Mouse (Mus musculus): ENCODE measurements around the gene Psmd8. TPM values are rescaled to one million over a fixed set of nuclear protein-coding genes. Genes with fewer than 3 reads are reported as not detected.

Gene Psmd8
- polyA plus RNA-seq, 1 experiment from 2014 or later, result 273 TPM

DNA sequence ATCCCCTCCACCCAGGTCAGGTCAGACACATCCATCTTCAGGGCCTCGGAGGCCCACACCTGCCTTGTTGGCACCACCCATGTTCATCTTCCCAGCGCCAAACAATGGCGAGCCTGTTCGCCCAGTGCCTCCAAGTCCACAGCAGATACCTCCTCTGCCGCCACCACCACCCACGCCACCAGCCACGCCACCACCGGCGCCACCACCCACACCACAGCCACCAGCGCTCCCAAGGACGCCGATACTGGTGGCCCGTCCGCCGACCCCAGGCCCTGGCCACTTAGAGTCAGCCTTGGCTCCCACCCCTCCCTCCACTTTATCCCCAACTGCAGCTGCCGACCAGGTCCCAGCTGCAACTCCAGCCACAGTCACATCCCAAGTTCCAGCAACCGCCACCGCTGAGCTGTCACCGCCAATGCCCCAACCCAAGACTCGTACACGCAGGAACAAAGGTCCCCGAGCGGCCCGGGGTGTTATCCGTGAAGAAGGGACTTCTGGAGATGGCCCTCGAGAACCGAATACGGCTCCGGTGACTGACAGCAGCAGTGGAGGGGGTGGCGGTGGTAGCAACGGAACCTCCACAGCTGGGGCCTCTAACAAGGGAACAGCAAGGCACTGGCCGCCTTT, 8.0 kb downstream of the Psmd8 start:
- 36% methylated on average over 32 of the region's 32 CpGs for WGBS
- Histone ChIP-seq H3K9me3 (ENCODE audit: control insufficient read depth, low read length) (no peaks in the 10 kb centered on the region), H3K4me2 (ENCODE audit: low read depth, low read length) (no peak overlapping the region), H3K36me3 (ENCODE audit: control insufficient read depth, insufficient read depth, low read length) (peaks cover 26% of the 10 kb centered on the region), H3K27ac (ENCODE audit: low read length) (no peak overlapping the region), H3K4me3 (ENCODE audit: low read length) (no peak overlapping the region), H3K9ac (ENCODE audit: low read length) (no peak overlapping the region; the same call in 1 of the 2 replicates), H3K4me1 (replicated peaks; ENCODE audit: control insufficient read depth, insufficient read depth, low read length) (peaks cover 25% of the 10 kb centered on the region), H3K27me3 (ENCODE audit: control insufficient read depth, insufficient read depth, low read depth, low read length) (peaks cover 42% of the 10 kb centered on the region)
- ATAC-seq (ENCODE audit: low read depth), result no peak

DNA sequence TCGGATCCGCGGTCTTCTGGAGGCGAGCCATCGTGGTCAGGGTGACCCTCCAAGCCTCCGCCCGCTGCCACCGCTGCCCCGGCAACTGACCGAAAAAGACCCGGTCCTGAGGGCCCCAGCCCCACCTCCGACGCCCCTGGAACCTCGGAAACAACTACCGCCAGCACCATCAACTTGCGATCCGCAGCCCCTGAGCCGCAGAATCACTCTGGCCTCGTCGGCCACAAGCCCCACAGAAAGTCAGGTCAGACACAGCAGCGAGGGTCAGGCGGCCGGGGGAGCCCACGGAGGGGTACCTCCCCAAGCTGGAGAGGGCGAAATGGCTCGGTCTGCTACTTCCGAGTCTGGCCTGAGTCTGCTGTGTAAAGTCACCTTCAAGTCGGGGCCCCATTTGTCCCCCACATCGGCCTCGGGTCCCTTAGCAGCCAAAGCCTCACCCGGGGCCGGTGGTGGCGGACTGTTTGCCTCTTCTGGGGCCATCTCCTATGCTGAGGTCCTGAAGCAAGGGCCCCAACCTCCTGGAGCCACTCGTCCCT, 8.9 kb downstream of the Psmd8 start:
- peaks cover 43% of the 10 kb centered on the region for H3K27me3 ChIP-seq (ENCODE audit: control insufficient read depth, insufficient read depth, low read depth, low read length)
- H3K36me3 ChIP-seq (ENCODE audit: control insufficient read depth, insufficient read depth, low read length), result peaks cover 26% of the 10 kb centered on the region
- ATAC-seq (ENCODE audit: low read depth), result no peak
- WGBS, result 4% methylated on average over 34 of the region's 34 CpGs
- peaks cover 25% of the 10 kb centered on the region for H3K4me1 ChIP-seq (replicated peaks; ENCODE audit: control insufficient read depth, insufficient read depth, low read length)
- H3K9ac ChIP-seq (ENCODE audit: low read length), result peak overlapping the region; percentile 54
- H3K27ac ChIP-seq (ENCODE audit: low read length), result no peak overlapping the region
- no peaks in the 10 kb centered on the region for H3K9me3 ChIP-seq (ENCODE audit: control insufficient read depth, low read length)
- H3K4me2 ChIP-seq (ENCODE audit: low read depth, low read length), result peak overlapping the region; percentile 84
- H3K4me3 ChIP-seq (ENCODE audit: low read length), result peak overlapping the region; percentile 52

DNA sequence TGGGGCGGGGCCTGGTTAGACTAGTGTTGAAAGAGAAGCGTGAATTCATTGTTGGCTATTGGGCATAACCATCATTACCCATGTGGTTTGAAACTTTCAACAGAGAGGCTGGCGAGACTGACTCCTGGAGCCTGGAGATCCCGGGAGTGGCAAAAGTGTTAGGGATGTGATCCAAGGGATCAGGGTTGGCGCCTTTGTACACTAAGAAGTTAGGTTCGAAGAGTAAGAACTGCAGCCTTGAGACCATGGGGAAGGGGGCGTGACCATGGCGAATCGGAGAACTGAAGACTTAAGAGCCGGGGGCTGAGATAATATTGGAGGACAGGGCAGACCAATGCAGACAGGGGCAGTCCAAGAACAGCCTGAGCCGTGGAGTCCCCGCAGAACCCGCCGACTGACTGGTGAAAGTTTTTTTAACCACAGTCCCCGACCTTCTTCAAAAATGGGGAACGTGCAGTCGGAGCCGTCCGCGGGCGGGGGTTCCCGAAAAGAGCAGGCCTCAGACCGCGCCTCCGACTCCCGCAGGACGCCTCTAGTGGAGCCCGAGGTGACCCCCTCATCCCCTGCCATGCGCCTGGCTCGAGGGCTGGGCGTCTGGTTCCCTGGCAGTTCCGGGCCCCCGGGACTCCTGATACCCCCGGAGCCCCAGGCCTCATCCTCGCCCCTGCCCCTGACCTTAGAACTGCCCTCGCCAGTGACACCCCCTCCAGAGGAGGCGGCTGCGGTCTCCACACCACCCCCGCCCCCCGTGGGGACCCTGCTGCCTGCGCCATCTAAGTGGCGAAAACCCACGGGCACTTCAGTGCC, 9.5 kb downstream of the Psmd8 start:
- peaks cover 43% of the 10 kb centered on the region for H3K27me3 ChIP-seq (ENCODE audit: control insufficient read depth, insufficient read depth, low read depth, low read length)

DNA sequence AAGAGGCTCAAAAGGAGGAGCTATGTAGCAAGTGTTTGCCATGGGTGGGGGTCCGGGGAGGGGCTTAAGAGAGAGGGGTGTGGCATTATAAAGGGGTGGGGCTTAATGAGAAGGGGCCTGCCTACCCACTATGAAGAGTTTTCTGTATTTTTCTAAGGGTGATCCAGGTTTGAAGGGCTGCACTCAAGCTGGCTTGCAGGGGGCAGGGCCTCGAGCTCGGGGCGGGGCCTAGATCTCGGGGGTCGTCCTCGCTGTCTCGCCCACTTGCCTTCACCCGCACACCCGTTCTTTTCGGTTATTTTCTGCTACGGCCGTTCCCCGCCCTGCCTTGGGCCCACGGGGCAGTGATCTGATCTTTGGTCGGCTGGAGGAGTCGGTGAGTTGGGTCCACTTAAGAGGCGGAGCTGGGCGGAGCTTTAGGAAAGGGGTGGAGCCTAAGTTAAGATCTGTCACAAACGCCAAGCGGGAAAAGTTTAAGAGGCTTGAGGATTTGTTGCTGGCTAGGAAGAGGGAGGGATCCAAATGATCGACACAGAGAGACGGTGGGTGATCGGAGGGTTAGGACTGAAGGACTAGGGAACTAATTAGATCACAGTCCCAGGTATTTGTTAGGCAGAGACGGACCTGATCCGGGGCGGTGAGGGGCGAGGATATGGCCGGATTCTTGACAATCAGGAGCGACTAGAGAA, 10.3 kb downstream of the Psmd8 start, which contains the start of the genes Ggn and Spred3:
TSS of gene Ggn (plus strand) at position 145 of the 689 bp plus-strand sequence.
TSS of gene Spred3 (minus strand) at position 346 of the 689 bp plus-strand sequence.
- no peaks in the 10 kb centered on the region for H3K9me3 ChIP-seq (ENCODE audit: control insufficient read depth, low read length)
- H3K36me3 ChIP-seq (ENCODE audit: control insufficient read depth, insufficient read depth, low read length), result peaks cover 17% of the 10 kb centered on the region
- H3K4me1 ChIP-seq (replicated peaks; ENCODE audit: control insufficient read depth, insufficient read depth, low read length), result peaks cover 25% of the 10 kb centered on the region
- peak within 1 kb of the TSS; percentile 86 for H3K27ac ChIP-seq (ENCODE audit: low read length)
- H3K4me3 ChIP-seq (ENCODE audit: low read length), result peak within 1 kb of the TSS; percentile 52
- peak; percentile 73 for ATAC-seq (ENCODE audit: low read depth)
- WGBS, result under 1% methylated on average over 30 of the region's 30 CpGs
- H3K27me3 ChIP-seq (ENCODE audit: control insufficient read depth, insufficient read depth, low read depth, low read length), result peaks cover 43% of the 10 kb centered on the region
- peak within 1 kb of the TSS; percentile 66 for H3K9ac ChIP-seq (ENCODE audit: low read length)
- peak within 1 kb of the TSS; percentile 84 for H3K4me2 ChIP-seq (ENCODE audit: low read depth, low read length)

More for the DNA sequence above, 9.5 kb downstream of the Psmd8 start:
- no peak overlapping the region for H3K27ac ChIP-seq (ENCODE audit: low read length)
- no peaks in the 10 kb centered on the region for H3K9me3 ChIP-seq (ENCODE audit: control insufficient read depth, low read length)
- H3K4me2 ChIP-seq (ENCODE audit: low read depth, low read length), result peak overlapping the region; percentile 84
- H3K4me3 ChIP-seq (ENCODE audit: low read length), result peak overlapping the region; percentile 52
- WGBS, result 1% methylated on average over 43 of the region's 43 CpGs
- H3K9ac ChIP-seq (ENCODE audit: low read length), result peak overlapping the region; percentile 66
- H3K4me1 ChIP-seq (replicated peaks; ENCODE audit: control insufficient read depth, insufficient read depth, low read length), result peaks cover 25% of the 10 kb centered on the region
- peaks cover 23% of the 10 kb centered on the region for H3K36me3 ChIP-seq (ENCODE audit: control insufficient read depth, insufficient read depth, low read length)
- no peak for ATAC-seq (ENCODE audit: low read depth)

DNA sequence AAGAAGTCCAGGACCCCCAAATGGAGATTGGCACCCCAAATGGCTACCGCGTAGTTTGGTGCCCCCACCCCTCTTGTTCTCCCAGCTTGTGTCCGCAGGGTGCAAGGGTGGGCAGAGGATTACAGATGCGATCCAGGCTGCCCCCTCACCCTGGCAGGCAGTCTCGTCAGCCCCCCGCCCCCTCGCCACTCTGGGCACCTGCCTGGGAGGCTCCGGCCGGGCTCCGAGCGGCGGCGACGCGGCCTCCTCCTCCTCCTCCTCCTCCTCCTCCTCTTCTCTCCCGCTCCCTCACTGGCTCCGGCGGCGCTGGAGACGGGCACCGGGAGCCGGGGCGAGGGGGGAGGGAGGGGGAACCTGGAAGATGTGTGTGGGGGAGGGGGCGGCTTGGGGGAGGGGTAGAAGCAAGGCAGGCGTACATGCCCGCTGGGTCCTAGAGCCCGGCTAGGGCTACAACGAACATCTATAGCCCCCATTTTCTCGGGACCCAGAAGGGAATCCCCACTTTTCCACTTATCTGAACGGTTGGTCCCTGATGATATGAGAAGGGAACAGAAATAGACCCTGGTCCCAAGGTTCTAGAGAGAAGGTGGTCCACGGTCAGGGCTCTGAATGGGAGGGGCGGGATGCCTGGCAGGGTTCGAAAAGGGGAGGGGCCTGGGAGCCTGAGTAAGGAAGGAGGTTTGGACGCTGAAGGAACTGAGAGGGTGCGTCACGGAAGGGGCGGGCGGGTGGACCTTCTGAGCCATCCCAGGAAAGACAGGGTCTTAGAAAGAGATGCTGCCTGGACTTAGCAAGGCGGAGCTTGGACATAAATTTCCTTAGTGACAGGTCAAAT, 11.1 kb downstream of the Psmd8 start:
- Histone ChIP-seq H3K36me3 (ENCODE audit: control insufficient read depth, insufficient read depth, low read length) (peaks cover 9% of the 10 kb centered on the region), H3K4me3 (ENCODE audit: low read length) (peak overlapping the region; percentile 52), H3K4me1 (replicated peaks; ENCODE audit: control insufficient read depth, insufficient read depth, low read length) (peaks cover 25% of the 10 kb centered on the region), H3K27me3 (ENCODE audit: control insufficient read depth, insufficient read depth, low read depth, low read length) (peaks cover 43% of the 10 kb centered on the region), H3K9ac (ENCODE audit: low read length) (peak overlapping the region; percentile 66), H3K4me2 (ENCODE audit: low read depth, low read length) (peak overlapping the region; percentile 84), H3K27ac (ENCODE audit: low read length) (peak overlapping the region; percentile 86), H3K9me3 (ENCODE audit: control insufficient read depth, low read length) (no peaks in the 10 kb centered on the region)
- peak; percentile 81 for ATAC-seq (ENCODE audit: low read depth)
- WGBS, result 0% methylated on average over 30 of the region's 39 CpGs

DNA sequence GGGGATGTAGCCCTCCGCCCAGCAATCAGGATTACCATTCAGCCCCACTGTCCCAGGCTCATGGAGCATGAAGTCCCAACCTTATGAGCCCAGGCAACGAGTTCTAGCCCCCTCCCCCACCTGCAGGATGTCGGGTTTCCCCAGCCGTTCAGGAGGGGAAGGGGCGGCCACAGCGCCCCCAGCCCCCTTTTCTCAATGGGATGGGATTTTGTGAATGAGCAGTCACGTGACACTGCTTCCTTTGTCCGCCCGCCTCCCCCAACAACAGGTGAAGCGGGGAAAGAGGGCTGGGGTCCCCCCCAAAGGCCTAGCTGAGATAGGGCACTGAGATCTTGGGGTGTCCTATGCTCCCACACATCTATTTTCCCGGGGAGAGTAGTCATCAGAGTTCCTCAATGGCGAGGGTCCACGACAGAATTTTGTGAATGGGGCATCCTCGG, 11.7 kb downstream of the Psmd8 start:
- H3K9me3 ChIP-seq (ENCODE audit: control insufficient read depth, low read length), result no peaks in the 10 kb centered on the region
- peak overlapping the region; percentile 66 for H3K9ac ChIP-seq (ENCODE audit: low read length)
- H3K27me3 ChIP-seq (ENCODE audit: control insufficient read depth, insufficient read depth, low read depth, low read length), result peaks cover 41% of the 10 kb centered on the region
- under 1% methylated on average over 14 of the region's 14 CpGs for WGBS
- ATAC-seq (ENCODE audit: low read depth), result no peak
- H3K36me3 ChIP-seq (ENCODE audit: control insufficient read depth, insufficient read depth, low read length), result peaks cover 4% of the 10 kb centered on the region
- peaks cover 25% of the 10 kb centered on the region for H3K4me1 ChIP-seq (replicated peaks; ENCODE audit: control insufficient read depth, insufficient read depth, low read length)
- H3K27ac ChIP-seq (ENCODE audit: low read length), result no peak overlapping the region
- H3K4me2 ChIP-seq (ENCODE audit: low read depth, low read length), result peak overlapping the region; percentile 84
- peak overlapping the region; percentile 52 for H3K4me3 ChIP-seq (ENCODE audit: low read length)

DNA sequence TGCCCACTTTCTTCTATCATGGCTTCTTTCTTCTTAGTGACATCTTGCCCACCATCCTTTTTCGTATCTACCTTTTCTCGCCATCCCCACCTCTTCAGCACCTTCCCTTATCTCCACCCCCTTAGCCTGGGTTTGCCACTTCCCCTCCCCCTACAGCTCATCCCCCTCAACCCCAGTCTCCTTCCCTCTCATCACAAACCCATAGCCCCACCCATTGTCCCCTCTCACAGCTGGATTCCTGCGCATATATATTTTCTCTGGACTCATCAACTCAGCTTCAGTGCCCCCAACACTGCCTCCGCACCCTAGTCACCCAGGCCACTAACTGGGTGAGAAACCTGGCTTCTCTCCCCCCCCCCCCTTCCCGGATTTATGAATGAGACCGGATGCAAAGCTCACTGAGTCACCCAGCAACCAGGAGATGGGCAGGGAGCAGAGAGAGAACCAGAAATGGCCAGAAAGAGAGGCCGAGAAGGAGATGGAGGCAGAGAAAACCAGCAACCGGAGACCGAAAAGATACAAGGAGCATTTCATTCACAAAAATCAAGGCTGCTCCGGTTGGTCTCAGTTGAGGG, 12.3 kb downstream of the Psmd8 start:
- peaks cover 25% of the 10 kb centered on the region for H3K4me1 ChIP-seq (replicated peaks; ENCODE audit: control insufficient read depth, insufficient read depth, low read length)
- H3K27ac ChIP-seq (ENCODE audit: low read length), result no peak overlapping the region
- peak overlapping the region; percentile 66; the same call in 1 of the 2 replicates for H3K9ac ChIP-seq (ENCODE audit: low read length)

DNA sequence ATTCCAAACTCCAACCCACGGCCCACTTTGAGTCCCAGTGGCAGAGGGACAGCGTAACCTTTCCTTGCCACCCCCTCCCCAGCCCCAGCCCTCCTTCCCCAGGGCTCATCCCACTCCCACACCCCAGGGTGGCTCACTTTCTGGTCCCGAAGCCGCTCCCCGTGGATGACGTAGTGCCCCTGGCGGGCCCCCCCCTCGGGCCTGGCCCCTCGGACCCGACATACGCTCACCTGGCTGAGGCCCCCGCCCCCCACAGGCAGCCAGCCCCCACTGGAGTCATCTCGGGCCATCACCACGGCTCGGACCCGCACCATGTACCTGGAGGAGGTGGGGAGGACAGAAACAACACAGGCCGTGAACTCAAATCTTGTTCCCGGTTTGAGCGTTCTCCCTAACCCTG, 12.8 kb downstream of the Psmd8 start:
- Histone ChIP-seq H3K36me3 (ENCODE audit: control insufficient read depth, insufficient read depth, low read length) (no peaks in the 10 kb centered on the region), H3K27ac (ENCODE audit: low read length) (no peak overlapping the region), H3K4me2 (ENCODE audit: low read depth, low read length) (no peak overlapping the region), H3K27me3 (ENCODE audit: control insufficient read depth, insufficient read depth, low read depth, low read length) (peaks cover 30% of the 10 kb centered on the region), H3K9ac (ENCODE audit: low read length) (no peak overlapping the region), H3K4me3 (ENCODE audit: low read length) (no peak overlapping the region), H3K4me1 (replicated peaks; ENCODE audit: control insufficient read depth, insufficient read depth, low read length) (peaks cover 27% of the 10 kb centered on the region), H3K9me3 (ENCODE audit: control insufficient read depth, low read length) (no peaks in the 10 kb centered on the region)
- 17% methylated on average over 18 of the region's 19 CpGs for WGBS
- ATAC-seq (ENCODE audit: low read depth), result no peak

More for the DNA sequence above, 12.3 kb downstream of the Psmd8 start:
- ATAC-seq (ENCODE audit: low read depth), result no peak
- 4% methylated on average over 9 of the region's 10 CpGs for WGBS
- H3K27me3 ChIP-seq (ENCODE audit: control insufficient read depth, insufficient read depth, low read depth, low read length), result peaks cover 36% of the 10 kb centered on the region
- peak overlapping the region; percentile 84 for H3K4me2 ChIP-seq (ENCODE audit: low read depth, low read length)
- peak overlapping the region; percentile 52 for H3K4me3 ChIP-seq (ENCODE audit: low read length)
- no peaks in the 10 kb centered on the region for H3K9me3 ChIP-seq (ENCODE audit: control insufficient read depth, low read length)
- H3K36me3 ChIP-seq (ENCODE audit: control insufficient read depth, insufficient read depth, low read length), result no peaks in the 10 kb centered on the region
